Mouse (Mus musculus): ENCODE data around the gene Gpn2. TPM values are rescaled to one million over a fixed set of nuclear protein-coding genes. Genes with fewer than 3 reads are reported as not detected.
A peak's percentile ranks its signal among the peaks of the same experiment; 100 is the strongest.

The Gpn2 gene
- polyA plus RNA-seq, 1 experiment from 2014 or later = 23.9 TPM

DNA sequence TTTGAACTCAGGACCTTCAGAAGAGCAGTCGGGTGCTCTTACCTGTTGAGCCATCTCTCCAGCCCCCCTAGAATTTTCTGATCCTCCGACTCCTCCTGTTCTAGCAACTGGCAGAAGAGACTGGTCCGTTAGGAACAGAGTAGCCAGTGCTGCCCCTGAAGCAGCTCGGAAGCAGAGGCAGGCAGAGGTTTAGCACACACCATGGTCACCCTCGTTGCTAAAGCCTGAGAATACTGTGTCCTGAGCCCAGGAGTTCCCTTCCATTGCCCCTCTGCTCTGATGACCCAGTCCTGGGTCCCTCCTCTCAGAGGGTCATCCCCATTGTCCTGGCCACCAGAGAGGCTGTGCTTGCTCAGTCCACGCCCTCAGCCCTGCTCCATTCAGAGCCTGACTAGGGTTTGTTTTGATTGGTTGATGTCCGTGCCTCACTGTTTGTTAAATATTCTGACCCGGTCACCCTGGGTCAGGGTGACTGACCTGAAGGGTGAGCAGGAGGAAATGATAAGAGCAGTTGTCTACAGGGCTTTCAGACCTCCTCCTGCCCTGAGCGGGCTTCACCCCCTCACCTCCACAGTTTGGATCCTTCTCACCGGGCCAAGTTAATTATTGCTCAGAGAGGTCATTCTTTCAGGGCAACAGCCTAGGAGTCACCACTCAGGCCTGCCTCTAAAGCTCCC is 27.0 kb upstream of the Gpn2 start:
- no peaks in the 10 kb centered on the region for H3K27me3 ChIP-seq (ENCODE audit: control insufficient read depth, insufficient read depth, low read length)
- no peaks in the 10 kb centered on the region for H3K4me1 ChIP-seq (ENCODE audit: control insufficient read depth, insufficient read depth, low read length)
- no peak overlapping the region for H3K9ac ChIP-seq (ENCODE audit: low read depth, low read length)
- H3K4me2 ChIP-seq (replicated peaks; ENCODE audit: low read depth, low read length) = no peak overlapping the region
- no peaks in the 10 kb centered on the region for H3K9me3 ChIP-seq (ENCODE audit: control insufficient read depth, low read length)
- no peaks in the 10 kb centered on the region for H3K36me3 ChIP-seq (ENCODE audit: control insufficient read depth, insufficient read depth, low read length)
- peak; percentile 32; the same call in 1 of the 2 replicates for ATAC-seq (ENCODE audit: low FRiP score, low TSS enrichment)
- no peak overlapping the region for H3K4me3 ChIP-seq (ENCODE audit: low read length)
- no peak overlapping the region for H3K27ac ChIP-seq (ENCODE audit: low read depth, low read length)
- WGBS = 34% methylated on average over 10 of the region's 10 CpGs

DNA sequence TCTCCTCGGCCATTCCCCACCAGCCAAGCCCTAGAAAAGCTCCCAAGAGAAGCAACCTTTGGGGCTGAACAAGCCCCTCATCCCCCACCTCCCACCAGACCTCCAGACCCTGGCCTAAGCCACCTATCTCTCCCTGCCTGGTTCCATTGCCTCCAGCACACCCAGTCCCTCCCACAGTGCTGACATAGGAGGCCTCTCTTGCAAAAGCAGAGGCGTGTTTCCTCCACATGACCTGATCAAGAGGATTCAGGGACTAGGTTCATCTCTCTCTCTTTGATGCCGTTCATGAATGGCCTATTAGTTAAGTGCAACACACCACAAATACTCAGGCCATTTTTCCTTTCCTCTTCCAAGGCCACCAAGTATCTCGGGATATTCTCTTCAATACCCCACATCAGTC is 24.3 kb upstream of the Gpn2 start:
- Histone ChIP-seq H3K9ac (ENCODE audit: low read depth, low read length) (no peak overlapping the region), H3K9me3 (ENCODE audit: control insufficient read depth, low read length) (0 out of 2 replicates have a peak, but pooled peaks cover 2% of the 10 kb centered on the region), H3K27ac (ENCODE audit: low read depth, low read length) (no peak overlapping the region), H3K27me3 (ENCODE audit: control insufficient read depth, insufficient read depth, low read length) (no peaks in the 10 kb centered on the region), H3K4me2 (replicated peaks; ENCODE audit: low read depth, low read length) (no peak overlapping the region), H3K4me1 (ENCODE audit: control insufficient read depth, insufficient read depth, low read length) (no peaks in the 10 kb centered on the region), H3K36me3 (ENCODE audit: control insufficient read depth, insufficient read depth, low read length) (no peaks in the 10 kb centered on the region), H3K4me3 (ENCODE audit: low read length) (no peak overlapping the region)
- WGBS = 75% methylated on average over 4 of the region's 4 CpGs
- no peak for ATAC-seq (ENCODE audit: low FRiP score, low TSS enrichment)

DNA sequence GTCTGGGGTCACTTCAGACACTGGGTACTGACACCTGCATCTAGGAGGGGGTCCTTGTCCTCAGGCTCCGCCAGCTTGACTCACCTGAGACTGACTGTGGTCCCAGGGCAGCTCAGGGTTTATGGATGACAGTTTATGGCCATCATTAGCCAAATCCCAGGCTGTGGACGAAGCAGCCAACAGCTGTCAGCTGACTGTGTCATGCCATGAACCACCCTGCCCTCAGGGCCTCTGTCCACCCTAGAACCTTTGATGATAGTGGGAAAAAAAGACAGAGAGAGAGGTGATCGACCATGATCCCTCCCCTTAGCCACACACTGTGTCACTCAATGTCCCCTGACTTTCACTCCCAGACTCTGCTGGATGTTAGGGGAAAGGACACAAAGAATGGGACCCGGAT is 22.5 kb upstream of the Gpn2 start:
- ATAC-seq (ENCODE audit: low FRiP score, low TSS enrichment) = no peak
- no peaks in the 10 kb centered on the region for H3K36me3 ChIP-seq (ENCODE audit: control insufficient read depth, insufficient read depth, low read length)
- no peak overlapping the region for H3K27ac ChIP-seq (ENCODE audit: low read depth, low read length)
- no peak overlapping the region for H3K9ac ChIP-seq (ENCODE audit: low read depth, low read length)
- H3K4me2 ChIP-seq (replicated peaks; ENCODE audit: low read depth, low read length) = no peak overlapping the region
- whole genome bisulfite sequencing = 48% methylated on average over 4 of the region's 4 CpGs
- H3K4me1 ChIP-seq (ENCODE audit: control insufficient read depth, insufficient read depth, low read length) = no peaks in the 10 kb centered on the region
- H3K4me3 ChIP-seq (ENCODE audit: low read length) = no peak overlapping the region
- H3K27me3 ChIP-seq (ENCODE audit: control insufficient read depth, insufficient read depth, low read length) = no peaks in the 10 kb centered on the region
- 0 out of 2 replicates have a peak, but pooled peaks cover 2% of the 10 kb centered on the region for H3K9me3 ChIP-seq (ENCODE audit: control insufficient read depth, low read length)

DNA sequence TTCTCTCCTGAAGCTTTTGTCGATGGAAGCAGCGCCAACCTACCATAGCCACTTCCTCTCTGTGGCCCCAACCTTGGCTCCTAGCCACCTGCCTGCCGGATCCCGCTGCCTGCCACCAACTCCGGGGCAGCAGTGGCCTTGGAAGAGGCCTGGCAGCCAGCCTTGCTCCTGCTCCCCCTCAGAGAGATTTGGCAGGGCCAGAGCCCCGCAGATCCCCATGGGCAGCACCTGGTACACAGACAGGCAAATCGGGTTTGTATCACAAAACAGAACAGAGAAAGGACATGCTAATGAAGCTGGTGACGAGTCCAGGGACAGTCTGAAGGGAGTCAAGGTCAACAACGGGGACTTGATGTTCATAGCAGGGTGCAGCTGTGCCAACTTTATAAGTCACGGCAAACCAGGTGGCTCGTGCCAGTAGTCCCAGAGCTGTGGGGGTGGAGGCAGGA is 21.0 kb upstream of the Gpn2 start:
- Histone ChIP-seq H3K4me1 (ENCODE audit: control insufficient read depth, insufficient read depth, low read length) (no peaks in the 10 kb centered on the region), H3K9ac (ENCODE audit: low read depth, low read length) (no peak overlapping the region), H3K9me3 (ENCODE audit: control insufficient read depth, low read length) (0 out of 2 replicates have a peak, but pooled peaks cover 2% of the 10 kb centered on the region), H3K4me2 (replicated peaks; ENCODE audit: low read depth, low read length) (no peak overlapping the region), H3K4me3 (ENCODE audit: low read length) (no peak overlapping the region), H3K27me3 (ENCODE audit: control insufficient read depth, insufficient read depth, low read length) (no peaks in the 10 kb centered on the region), H3K36me3 (ENCODE audit: control insufficient read depth, insufficient read depth, low read length) (no peaks in the 10 kb centered on the region), H3K27ac (ENCODE audit: low read depth, low read length) (no peak overlapping the region)
- 75% methylated on average over 11 of the region's 11 CpGs for WGBS
- ATAC-seq (ENCODE audit: low FRiP score, low TSS enrichment) = no peak

DNA sequence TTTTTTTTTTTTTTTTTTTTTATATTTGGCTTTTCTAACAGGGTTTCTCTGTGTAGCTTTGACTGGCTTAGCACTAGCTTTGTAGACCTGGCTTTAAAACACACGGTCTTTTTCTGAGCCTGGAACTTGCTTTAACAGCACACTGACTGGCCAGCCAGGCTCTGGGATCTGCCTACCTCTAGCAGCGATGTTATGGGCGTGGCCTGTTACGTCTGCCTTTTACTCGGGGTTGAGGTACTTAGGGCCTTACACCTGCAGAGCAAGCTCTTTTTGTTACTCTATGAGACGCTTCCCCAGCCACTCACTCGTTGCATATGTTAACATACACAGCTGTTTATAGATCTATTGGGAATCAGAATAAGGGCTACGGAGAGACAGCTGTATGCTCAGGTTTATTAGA is 16.9 kb upstream of the Gpn2 start:
- 21% methylated on average over 8 of the region's 8 CpGs for WGBS
- H3K27ac ChIP-seq (ENCODE audit: low read depth, low read length) = no peak overlapping the region
- H3K4me2 ChIP-seq (replicated peaks; ENCODE audit: low read depth, low read length) = no peak overlapping the region
- no peak for ATAC-seq (ENCODE audit: low FRiP score, low TSS enrichment)
- H3K9ac ChIP-seq (ENCODE audit: low read depth, low read length) = no peak overlapping the region
- H3K9me3 ChIP-seq (ENCODE audit: control insufficient read depth, low read length) = 0 out of 2 replicates have a peak, but pooled peaks cover 2% of the 10 kb centered on the region
- H3K27me3 ChIP-seq (ENCODE audit: control insufficient read depth, insufficient read depth, low read length) = no peaks in the 10 kb centered on the region
- no peaks in the 10 kb centered on the region for H3K4me1 ChIP-seq (ENCODE audit: control insufficient read depth, insufficient read depth, low read length)
- H3K4me3 ChIP-seq (ENCODE audit: low read length) = no peak overlapping the region
- H3K36me3 ChIP-seq (ENCODE audit: control insufficient read depth, insufficient read depth, low read length) = no peaks in the 10 kb centered on the region

DNA sequence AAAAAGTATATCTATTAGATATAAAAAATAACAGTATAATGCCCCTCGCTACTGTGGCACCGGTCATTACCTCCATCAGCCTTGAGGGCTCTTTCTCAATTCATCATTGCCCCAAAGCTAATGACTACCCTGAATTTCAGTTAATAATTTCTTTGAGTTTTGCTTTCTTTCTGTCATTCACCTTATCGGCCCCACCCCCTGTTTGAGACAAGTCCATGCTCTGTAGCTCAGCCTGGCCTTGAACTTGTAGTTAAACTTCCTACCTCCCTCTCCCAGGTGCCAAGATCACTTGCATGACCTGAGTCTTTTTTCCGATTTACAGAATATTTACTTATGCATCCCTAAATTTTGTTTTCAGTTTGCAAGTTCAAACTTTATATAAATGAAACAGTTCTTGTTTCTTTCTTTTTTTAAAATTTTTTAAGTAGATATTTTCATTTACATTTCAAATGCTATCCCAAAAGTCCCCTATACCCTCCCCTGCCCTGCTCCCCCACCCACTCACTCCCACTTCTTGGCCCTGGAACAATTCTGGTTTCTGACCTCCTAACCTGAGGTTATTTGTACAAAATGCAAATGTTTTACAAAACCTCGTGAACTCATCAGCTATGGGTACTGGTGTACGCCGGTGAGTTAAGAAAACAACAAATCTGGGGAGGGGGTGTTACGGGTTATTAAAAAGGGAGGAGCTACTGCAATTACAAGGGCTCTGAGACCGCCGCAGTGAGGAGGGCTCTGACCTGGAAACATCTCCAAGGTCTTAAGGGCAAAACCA is 14.7 kb upstream of the Gpn2 start:
- Histone ChIP-seq H3K9me3 (ENCODE audit: control insufficient read depth, low read length) (no peaks in the 10 kb centered on the region), H3K27me3 (ENCODE audit: control insufficient read depth, insufficient read depth, low read length) (no peaks in the 10 kb centered on the region), H3K4me3 (ENCODE audit: low read length) (no peak overlapping the region), H3K4me1 (ENCODE audit: control insufficient read depth, insufficient read depth, low read length) (no peaks in the 10 kb centered on the region), H3K9ac (ENCODE audit: low read depth, low read length) (no peak overlapping the region), H3K27ac (ENCODE audit: low read depth, low read length) (no peak overlapping the region), H3K4me2 (replicated peaks; ENCODE audit: low read depth, low read length) (peak overlapping the region; percentile 5; the same call in 1 of the 2 replicates), H3K36me3 (ENCODE audit: control insufficient read depth, insufficient read depth, low read length) (no peaks in the 10 kb centered on the region)
- 57% methylated on average over 10 of the region's 10 CpGs for WGBS
- ATAC-seq (ENCODE audit: low FRiP score, low TSS enrichment) = no peak

DNA sequence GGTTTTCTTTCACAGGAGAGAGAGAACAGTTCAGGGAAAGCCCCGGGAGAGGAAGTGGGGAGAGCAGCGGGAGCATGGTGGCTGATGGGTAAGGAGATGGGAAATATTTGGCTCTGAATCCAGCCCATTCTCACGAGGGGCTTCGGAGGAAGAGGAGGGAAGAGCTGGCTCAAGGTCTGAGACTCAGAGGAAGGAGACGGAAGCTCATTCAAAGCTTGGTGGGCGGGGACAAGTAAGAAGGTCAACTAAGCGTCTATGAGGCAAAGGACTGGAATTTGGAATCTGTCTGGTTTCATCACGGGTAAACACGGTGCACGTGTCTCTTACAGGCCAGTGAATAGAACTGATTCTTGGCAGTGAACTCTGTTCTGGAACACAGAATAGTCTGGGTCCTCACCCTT is 14.1 kb upstream of the Gpn2 start:
- peaks cover under 1% of the 10 kb centered on the region; the same call in 1 of the 2 replicates for H3K4me1 ChIP-seq (ENCODE audit: control insufficient read depth, insufficient read depth, low read length)
- H3K4me2 ChIP-seq (replicated peaks; ENCODE audit: low read depth, low read length) = peak overlapping the region; percentile 5; the same call in 1 of the 2 replicates
- no peak overlapping the region for H3K9ac ChIP-seq (ENCODE audit: low read depth, low read length)
- no peak for ATAC-seq (ENCODE audit: low FRiP score, low TSS enrichment)
- no peak overlapping the region for H3K27ac ChIP-seq (ENCODE audit: low read depth, low read length)
- no peaks in the 10 kb centered on the region for H3K27me3 ChIP-seq (ENCODE audit: control insufficient read depth, insufficient read depth, low read length)
- H3K4me3 ChIP-seq (ENCODE audit: low read length) = no peak overlapping the region; the same call in 1 of the 2 replicates
- no peaks in the 10 kb centered on the region for H3K36me3 ChIP-seq (ENCODE audit: control insufficient read depth, insufficient read depth, low read length)
- WGBS = 42% methylated on average over 10 of the region's 10 CpGs
- no peaks in the 10 kb centered on the region for H3K9me3 ChIP-seq (ENCODE audit: control insufficient read depth, low read length)

DNA sequence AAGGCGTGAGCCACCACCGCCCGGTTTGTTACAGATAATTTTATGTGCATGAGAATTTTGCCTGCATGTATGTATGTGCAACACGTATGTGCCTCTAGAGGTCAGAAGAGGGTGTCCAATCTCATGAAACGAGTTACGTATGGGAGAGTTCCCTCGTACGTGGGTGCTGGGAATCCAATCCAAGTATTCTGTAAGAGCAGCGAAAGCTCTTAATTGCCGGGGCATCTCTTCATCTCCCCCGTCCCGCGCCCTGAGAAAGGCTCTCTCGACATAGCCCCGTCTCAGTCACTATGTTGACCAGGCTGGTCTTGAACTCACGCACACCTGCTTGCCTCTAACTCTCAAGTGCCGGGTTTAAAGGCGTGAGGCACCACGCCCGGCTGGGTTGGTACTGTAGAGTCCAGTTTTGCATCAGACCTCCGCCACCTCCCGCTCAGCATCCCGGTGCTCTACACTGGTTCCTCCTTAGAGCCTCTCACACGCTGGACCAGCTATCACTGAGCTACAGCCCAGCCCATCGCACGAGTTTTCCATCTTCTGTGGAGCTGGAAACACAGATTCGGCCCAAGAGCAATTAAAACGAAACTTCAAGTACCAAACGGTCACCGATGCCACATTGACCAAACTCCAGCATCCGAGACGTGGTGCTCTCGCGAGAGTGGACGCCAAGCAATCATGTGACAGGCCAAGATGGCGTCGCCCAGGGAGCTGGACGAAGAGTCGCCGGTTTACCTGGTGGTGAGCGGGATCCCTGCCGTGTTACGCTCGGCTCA is 9.9 kb upstream of the Gpn2 start, which contains the start of gene Gpatch3:
Gene Gpatch3, plus strand, starts transcription at position 676 of the 773 bp plus-strand sequence.
- Histone ChIP-seq H3K9me3 (ENCODE audit: control insufficient read depth, low read length) (no peaks in the 10 kb centered on the region), H3K27me3 (ENCODE audit: control insufficient read depth, insufficient read depth, low read length) (no peaks in the 10 kb centered on the region), H3K4me3 (ENCODE audit: low read length) (peak within 1 kb of the TSS; percentile 63), H3K36me3 (ENCODE audit: control insufficient read depth, insufficient read depth, low read length) (peaks cover 13% of the 10 kb centered on the region), H3K4me2 (replicated peaks; ENCODE audit: low read depth, low read length) (peak within 1 kb of the TSS; percentile 89), H3K27ac (ENCODE audit: low read depth, low read length) (peak within 1 kb of the TSS; percentile 90), H3K4me1 (ENCODE audit: control insufficient read depth, insufficient read depth, low read length) (peaks cover 9% of the 10 kb centered on the region), H3K9ac (ENCODE audit: low read depth, low read length) (peak within 1 kb of the TSS; percentile 72)
- 8% methylated on average over 44 of the region's 44 CpGs for WGBS
- peak; percentile 84 for ATAC-seq (ENCODE audit: low FRiP score, low TSS enrichment)

Measured in kidney, embryonic 14.5 days (tissue).